Mouse (Mus musculus) induced T-regulatory cell, adult 2 months (primary cell): ENCODE data around the gene Foxa2.

Source experiments
- DNase-seq: peaks from one replicate; pipeline ENCODE4 v3.0.0-alpha.2; 2012; ENCODE audit warnings: low read depth

The Foxa2 gene

DNA sequence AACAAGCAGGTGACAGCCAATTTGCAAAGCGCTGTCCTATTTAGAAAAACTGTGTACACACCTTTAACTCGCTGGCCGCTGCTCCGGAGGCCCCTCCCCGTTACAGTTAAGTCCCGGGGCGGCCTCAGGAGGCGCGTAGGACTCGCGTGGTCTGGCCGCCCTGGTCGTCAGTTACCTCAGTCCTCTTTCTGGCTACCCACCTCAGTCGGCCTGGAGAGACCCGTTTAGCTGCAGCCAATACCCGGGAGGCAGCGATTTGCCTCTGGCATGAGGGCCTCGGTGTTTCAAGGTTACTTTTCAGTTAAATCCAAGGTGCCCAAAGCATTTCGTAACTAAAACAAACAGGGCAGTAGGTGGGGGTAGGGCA, at the start of gene Foxa2:
TSS of gene Foxa2 (minus strand) at position 171 of the 367 bp plus-strand sequence.
- DNase-seq = no peak

DNA sequence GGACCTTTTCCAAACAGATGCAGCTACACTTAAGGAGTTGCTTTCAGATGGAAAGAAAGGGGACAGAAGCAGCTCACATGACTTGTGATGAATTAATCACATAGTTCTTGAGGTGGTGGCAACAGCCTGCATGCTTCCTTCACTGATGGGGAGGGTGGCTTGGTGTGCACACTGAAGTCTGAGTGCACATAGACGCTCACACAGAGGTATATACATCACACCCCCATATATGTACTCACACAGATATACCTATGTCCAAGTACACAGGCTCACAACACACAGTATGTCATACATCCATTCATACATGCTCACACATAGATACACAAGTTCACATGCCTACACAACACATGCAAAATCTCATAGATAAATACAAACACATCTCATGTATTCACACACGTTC, 45.3 kb upstream of the Foxa2 start:
- no peak for DNase-seq

DNA sequence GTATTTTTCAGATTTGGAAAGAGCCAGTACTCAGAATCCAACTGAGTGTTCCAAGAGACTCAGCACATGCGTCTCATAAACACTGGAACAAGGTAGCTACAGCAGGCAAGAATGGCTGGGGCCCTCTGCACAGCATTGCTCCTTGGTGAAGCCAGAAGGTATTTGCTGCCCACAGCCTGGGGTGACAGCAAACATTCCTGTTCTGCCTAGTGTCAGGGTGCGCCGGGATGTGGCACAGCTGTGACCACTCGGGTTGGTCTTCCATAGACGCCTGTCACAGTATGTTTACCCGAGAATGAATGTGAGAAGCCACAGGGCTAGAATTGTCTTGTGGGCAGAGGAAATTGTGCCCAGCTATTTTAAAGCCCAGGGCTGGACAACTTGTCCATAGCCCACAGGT, 44.9 kb upstream of the Foxa2 start:
- no peak for DNase-seq

DNA sequence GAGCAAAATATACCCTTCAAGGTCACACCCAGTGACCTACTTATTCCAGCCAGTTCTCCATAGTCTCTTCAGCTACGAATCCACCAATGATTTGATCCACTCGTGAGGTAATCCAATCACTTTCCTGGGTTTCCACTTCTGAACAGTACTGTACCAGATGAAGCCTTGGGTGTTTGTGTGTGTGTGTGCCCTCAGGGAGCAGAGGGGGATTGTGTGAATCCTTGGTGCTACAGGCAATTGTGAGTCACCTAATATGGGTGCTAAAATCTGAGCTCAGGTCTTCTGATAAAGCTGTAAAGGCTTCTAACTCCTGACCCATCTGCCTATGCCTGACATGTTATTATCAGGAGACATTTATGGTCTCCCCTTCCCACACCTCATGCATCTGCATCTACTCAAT, 43.3 kb upstream of the Foxa2 start:
- no peak for DNase-seq

DNA sequence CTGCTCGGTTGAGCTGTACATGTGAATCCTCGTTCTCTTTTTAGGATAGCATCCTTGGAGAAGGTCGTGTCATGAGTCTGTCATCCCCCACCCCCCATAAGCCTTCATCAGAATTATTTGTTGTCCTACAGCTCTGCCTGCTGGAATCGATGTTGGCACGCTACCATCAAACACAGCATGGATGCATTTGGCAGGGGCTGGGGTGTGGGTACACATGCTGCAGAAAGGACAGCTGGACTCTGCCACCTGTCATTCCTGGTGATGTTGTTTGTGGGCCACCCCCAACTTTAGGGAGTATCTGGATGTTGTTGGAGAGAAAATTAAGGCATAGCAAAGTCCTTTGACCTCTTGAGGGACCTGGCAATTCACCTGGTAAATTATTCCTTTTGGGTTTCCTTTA, 38.8 kb upstream of the Foxa2 start:
- no peak for DNase-seq

DNA sequence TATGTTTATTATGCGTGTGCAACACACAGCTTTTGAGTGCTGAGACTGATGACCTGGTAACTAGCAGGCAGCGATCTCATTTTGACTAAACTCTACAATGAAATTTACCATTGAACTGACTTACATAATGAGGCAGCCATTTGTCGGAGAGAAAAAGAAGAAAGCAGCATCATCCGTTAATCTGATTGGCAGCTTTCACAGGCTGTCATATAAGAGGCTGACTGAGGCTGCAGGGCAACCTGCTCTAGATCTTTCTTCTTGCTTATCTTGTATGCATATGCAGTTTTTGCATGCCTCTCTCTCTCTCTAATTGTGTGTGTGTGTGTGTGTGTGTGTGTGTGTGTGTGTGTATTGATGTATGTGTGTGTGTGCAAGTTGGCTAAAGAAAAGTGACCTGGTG, 38.4 kb upstream of the Foxa2 start:
- DNase-seq = no peak

DNA sequence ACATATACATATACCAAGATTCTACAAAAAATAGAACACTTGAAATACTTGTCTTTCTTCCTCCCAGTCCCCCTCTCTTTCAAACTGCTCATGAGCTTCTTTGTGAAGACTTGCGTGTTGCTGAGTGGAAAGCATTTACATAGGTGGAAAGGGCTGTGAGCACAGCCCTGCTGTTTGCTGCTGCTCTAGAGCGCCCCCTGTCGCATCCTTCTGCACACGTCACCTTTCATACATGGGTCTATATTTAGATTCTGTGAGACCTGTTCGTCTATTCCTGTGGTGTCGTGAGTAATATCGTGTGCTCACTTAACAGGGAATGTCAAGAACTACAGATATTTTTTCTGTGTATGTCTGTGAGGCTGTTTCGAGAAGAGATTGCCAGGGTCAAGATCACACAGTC, 35.5 kb upstream of the Foxa2 start:
- DNase-seq = peak; percentile 24

DNA sequence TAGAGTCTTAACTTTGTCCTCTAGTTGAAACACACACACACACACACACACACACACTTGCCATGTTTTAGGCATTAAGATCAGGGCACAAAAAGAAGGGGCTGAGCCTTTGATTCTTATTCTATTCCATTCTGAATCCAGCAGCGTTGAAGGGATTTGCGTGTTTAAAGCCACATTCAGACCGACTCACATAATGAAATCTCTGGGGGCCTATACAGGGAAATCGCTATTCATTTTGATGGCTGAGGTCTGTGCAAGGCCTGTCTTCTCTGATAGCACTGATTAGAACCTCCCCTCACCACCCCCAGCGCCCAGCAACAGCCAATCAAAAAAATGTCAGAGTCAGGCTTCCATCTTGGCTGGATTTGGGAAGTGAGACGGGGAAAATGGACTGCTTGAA, 13.9 kb upstream of the Foxa2 start:
- DNase-seq = no peak

DNA sequence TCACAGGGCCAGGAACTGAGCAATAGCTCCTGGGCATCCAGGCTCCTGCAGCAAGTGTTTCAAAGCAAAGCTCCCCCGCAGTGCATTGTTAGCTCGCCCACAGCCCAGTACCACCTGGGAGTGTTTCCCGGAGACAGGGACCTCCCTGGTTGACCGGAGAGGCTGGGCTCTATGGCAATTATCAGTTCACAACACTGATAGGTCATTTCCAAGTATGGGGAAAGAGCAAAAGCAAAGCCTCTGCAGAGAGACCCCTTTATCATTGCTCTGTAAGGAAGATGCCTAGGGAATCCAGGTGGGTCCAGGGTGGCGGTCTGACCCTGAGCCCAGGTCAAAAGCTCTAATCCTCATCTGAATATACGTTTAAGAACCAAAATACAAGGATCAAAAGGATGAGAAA, 6.6 kb upstream of the Foxa2 start:
- no peak for DNase-seq

DNA sequence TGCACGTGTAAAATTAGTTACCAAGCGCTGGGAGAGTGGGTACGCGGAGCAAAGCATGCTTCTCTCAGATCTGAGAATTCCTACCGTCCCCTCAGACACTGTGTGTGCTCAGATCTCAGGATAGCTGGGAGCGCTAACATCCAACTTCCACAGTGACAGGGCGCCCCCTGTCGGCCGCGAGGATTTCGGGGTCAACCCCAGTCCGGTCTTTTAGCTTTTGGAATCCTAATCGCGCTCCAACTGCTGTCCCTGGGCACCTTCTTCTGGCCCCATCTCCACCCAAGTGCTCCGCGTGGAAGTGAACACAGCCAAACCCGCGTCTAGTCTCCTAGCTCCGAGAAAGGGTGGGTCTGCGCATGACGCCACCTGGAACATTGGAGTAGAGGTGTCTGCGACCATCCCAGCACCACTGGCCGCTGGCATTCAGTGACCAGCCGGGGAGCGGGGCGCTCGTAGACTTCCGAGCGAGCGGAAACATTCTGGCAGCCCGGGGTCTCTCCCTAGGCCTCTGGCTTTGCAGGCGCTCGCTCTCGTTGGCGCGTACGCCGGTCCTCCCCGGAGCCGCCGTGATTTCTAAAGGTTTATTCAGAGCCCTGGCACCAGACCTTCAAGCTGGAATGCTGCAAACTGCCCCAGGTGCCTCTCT, 1.8 kb upstream of the Foxa2 start:
- peak; percentile 27 for DNase-seq

DNA sequence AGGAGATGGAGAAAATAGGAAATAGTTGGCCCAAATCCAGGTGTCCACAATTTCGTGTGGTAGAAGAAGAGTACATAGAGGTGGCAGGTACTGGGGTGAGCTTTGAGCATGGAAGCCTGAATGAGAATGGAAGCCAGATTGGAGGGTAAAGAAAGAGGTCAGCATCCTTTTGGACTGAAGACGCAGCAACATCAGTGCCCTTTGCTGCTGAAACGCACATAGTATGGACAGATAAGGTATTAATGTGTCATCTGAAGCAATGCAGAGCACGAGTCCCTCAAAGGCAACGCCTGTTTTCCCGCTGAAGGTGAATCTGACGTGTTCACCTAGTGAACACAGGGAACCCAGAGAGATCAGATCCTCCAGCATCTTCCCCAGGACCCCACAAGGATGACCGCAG, 842 bp upstream of the Foxa2 start:
- DNase-seq = no peak

DNA sequence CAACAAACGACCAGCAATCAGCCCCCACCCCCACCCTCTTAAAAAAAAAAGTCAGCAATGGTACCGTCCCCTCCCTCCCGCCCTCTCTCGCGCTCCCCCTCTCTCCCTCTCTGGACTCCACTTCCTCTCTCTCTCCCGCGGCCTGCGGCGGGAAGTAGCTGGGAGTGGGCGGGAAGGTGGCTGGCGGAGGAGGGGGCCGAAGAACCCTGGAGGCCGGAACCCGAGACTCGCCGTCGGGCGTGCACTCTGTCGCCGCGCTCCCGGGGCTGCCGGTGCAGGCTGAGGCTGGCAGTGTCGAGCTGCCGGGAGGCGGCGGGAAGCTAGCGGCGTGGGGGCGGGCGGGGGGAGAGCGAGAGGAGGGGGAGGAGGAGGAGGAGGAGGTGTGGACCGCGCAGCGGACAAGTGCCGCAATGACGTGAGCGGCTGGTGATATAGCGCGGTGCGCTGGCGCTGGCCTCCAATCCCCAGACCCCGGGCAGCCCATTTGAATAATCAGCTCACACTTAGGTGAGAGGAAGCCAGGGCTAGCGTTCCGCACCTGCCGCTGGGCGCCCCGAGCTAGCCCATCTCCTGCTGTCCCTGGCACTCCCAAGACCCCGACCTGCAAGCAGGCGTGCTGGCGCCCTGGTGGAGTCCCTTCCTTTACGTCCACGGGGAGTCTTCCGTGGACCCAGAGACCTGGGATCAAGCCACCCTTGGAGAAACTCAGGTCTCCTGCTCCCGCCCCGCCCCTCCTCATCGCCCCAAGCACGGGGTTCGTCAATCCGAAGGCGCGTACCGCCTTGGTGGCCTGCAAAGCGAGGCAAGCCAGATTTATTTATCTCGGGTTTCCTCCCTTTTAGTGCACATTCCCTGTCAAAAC, 601 bp downstream of the Foxa2 start:
- peak; percentile 9 for DNase-seq

DNA sequence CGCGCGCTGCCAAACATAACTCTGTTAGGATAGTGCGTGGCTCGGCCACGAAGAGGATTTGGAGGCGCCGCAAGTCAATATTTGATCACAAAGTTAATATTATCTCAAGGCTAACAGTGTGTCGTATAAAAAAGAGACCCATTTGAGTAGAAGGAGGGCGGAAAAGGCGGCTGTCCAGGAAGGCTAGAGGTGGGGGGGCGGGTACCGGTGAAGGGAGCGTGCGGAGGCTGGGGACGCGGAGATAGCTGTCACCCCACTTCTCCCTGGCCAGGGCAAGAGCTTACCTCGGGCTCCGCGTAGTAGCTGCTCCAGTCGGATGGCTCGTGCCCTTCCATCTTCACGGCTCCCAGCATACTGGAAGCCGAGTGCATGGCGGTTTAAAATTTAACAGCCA, 1.2 kb downstream of the Foxa2 start:
- no peak for DNase-seq

DNA sequence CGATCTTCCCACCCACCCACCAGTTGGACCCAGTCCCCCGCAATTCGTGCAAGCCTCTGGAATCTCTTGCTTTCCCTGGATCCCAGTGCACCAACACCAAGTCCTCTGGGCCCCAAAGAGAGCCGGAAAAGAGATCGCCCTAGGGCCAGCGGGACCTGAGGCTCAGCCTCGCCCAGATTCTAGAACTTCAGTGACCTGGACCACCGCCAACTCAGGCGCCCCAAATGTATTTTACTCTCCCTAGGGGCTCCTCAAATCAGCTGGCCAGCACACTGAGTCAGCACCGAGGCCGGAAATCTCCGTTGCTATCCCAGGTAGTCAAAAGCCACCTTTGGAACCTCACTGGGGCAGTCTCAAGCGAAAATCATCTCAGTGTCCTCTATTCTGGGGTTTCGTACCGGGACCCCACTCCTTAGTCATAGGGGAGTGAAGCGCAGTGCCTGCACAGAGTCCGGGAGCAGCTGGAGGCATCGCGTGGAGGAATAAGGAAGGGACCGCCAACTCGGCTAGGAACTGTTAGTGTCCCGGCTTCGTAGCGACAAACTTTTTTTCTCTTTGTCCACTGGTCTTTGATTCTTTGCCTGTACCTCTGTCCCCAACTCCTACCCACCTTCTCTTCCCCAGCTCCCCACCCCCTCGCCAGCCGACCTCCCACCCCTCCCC, 1.8 kb downstream of the Foxa2 start:
- no peak for DNase-seq

DNA sequence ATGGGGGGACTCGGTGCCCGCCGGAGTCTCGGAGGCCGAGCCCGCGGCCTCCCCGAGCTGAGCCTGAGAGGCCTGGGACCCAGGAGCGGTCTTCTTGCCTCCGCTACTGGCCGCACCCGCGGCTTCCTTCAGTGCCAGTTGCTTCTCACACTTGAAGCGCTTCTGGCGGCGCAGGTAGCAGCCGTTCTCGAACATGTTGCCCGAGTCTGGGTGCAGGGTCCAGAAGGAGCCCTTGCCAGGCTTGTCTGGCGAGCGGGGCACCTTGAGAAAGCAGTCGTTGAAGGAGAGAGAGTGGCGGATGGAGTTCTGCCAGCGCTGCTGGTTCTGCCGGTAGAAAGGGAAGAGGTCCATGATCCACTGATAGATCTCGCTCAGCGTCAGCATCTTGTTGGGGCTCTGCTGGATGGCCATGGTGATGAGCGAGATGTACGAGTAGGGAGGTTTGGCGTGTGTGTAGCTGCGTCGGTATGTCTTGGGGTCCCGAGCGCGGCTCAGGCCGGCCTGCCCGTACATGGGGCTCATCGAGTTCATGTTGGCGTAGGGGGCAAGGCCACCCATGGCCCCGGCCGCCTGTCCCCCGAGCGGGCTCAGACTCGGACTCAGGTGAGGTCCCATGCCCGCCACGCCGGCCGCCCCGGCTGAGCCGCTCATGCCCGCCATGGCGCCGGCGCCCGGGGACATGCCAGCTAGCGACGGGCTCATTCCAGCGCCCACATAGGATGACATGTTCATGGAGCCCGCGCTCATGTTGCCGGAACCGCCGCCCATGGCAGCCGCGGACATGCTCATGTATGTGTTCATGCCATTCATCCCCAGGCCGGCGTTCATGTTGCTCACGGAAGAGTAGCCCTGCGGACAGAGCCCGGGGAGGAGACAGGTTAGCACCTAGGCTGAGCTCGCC, 2.5 kb downstream of the Foxa2 start:
- DNase-seq = no peak

DNA sequence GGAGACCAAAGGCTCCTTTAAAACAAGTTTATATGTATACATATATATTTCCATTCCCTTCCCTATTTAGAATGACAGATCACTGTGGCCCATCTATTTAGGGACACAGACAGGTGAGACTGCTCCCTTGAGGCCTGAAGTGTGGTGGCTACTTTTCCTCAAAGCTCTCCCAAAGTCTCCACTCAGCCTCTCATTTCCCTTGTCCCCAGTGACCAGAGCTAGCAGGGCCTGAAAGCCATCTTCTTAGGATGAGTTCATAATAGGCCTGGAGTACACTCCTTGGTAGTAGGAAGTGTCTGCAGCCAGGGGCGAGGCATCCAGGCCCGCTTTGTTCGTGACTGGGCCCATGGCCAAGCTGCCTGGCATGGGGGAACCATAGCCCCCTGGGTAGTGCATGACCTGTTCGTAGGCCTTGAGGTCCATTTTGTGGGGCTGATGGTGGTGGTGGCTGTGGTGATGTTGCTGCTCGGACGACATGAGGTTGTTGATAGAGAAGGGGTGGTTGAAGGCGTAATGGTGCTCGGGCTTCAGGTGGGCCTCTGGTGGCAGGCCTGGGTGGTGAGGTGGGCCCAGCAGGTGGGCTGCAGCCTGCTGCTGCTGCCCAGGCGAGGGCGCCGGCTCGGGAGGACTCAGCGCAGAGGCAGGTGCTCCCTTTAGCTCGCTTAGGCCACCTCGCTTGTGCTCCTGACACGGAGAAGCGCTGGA, 3.3 kb downstream of the Foxa2 start:
- DNase-seq = no peak

DNA sequence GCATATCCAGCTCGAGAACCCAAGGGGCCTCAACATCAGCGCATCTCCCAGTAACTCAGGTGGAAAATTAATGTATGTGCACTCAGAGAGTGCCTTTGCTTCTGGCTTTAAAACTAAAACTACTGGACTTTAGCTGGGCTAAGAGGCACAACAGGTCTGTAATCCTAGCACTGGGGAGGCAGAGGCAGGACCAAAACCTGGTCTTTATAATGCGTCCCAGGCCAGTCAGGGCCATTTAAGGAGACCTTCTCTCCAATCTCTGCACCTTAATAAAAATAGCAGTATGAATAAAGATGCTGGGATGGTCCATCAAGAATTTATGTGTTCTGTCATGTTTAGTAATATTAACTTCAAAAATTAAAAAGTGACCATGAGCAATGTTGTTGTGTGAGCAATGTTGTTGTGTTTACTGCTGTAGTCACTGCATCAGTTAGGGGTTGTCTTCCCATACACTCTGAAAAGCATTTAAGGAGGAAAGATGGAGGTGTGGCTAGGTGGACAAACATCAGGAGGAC, 4.6 kb downstream of the Foxa2 start:
- no peak for DNase-seq

DNA sequence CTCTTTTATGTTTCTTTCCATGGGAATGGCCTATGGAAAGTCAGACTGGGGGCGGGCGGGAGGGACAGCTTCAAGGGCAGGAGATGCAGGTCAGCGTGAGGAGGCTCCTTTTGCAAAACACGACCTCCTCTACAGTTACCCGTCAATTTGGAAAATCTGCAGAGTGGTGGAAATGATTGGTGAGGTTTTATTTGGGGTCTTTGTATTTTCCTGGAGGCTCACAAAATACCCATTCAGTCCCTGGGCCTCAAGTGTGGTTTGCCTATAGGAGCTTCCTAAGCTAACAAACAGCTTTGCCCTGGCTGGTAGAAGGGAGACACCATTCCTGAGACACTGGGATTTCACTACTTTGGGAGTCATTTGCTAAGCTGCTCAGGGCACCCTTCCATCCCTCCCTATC, 5.4 kb downstream of the Foxa2 start:
- DNase-seq = no peak

DNA sequence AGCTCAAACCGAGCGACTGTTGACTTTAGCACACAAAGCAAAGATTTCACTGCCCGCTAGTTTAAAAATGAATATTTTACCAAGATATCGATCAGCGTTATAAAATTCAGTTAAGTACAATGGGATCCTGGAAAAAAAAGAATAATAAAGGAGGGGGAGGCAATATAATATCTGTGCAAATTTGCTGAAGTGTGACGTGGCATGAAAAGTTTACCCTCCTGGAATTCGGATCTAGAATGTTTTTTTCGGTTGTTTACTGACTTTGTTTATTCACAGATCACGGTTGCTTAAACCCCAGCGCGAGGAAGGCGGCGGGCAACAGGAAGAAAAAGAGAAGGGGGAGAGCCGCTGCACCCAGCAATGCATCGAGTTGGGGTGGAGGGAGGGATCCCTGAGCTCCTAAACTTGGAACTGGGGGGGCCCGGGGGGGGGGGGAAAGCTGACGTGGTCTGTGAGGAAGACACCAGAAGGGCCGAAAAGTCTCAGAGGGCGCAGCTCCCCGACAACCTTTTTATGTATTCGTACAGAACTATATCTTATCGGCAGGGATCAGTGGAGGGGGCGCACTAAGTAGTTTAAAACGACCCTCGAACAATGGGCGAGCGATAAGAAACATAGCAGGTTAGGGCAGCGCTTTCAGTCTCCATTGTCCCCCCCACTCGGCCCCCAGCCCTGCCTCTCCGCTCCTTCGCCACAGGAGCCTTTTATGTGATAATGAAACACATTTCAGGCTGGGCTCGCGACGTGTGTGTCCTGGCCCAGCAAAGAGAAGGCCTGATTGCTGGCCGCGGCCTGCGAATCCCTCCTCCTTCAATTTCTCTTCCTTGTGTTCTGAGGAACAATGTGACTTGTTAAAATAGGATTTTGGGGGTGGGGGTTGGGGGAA, 6.3 kb downstream of the Foxa2 start:
- DNase-seq = no peak
